Mouse (Mus musculus) embryonic facial prominence, embryonic 13.5 days (tissue): ENCODE measurements at regions not wholly inside any gene's neighbourhood (a gene's known extent, or its start where the extent isn't known, plus 50 kb on each side); places are given as distances from the start of the nearest gene placed in this dataset.

Experiments used
- ATAC-seq: fragments of 200-750 bp; cut with Nextera tagmentation; 2 replicates; pipeline ENCODE4 v1.8.0; 2017; ENCODE audit warnings: low read depth; ENCODE audit not compliant: insufficient number of reproducible peaks, insufficient read depth, low FRiP score, low TSS enrichment
- H3K27ac ChIP-seq: fragments of 300-500 bp; sonication (generic); 2 replicates; pipeline ENCODE4 v1.5.1; 2015; ENCODE audit warnings: moderate library complexity, mild to moderate bottlenecking, inconsistent platforms
- H3K27me3 ChIP-seq: fragments of 300-500 bp; sonication (generic); 2 replicates; pipeline ENCODE4 v1.6.1; 2015; ENCODE audit warnings: mild to moderate bottlenecking, inconsistent platforms
- H3K36me3 ChIP-seq: fragments of 300-500 bp; sonication (generic); 2 replicates; pipeline ENCODE4 v1.6.1; 2015; ENCODE audit warnings: mild to moderate bottlenecking, inconsistent platforms
- H3K4me1 ChIP-seq: fragments of 300-500 bp; sonication (generic); 2 replicates; pipeline ENCODE4 v1.6.1; 2015; ENCODE audit warnings: inconsistent platforms
- H3K4me2 ChIP-seq: fragments of 300-500 bp; sonication (generic); 2 replicates; pipeline ENCODE4 v1.6.1; 2015; ENCODE audit warnings: moderate library complexity, mild to moderate bottlenecking, inconsistent platforms
- H3K4me3 ChIP-seq: fragments of 300-500 bp; sonication (generic); 2 replicates; pipeline ENCODE4 v1.5.1; 2015; ENCODE audit warnings: mild to moderate bottlenecking, inconsistent platforms
- H3K9ac ChIP-seq: fragments of 300-500 bp; sonication (generic); 2 replicates; pipeline ENCODE4 v1.6.1; 2015; ENCODE audit warnings: mild to moderate bottlenecking, inconsistent platforms
- H3K9me3 ChIP-seq: fragments of 300-500 bp; sonication (generic); 2 replicates; pipeline ENCODE4 v1.6.1; 2016; ENCODE audit warnings: inconsistent platforms
- WGBS: fragments of 180-500 bp; shearing (Covaris S2); methylation state at CpG from one replicate; pipeline ENCODE4 v1.1.7; 2015; ENCODE audit warnings: mixed read lengths; 5-methylcytosine and 5-hydroxymethylcytosine counted together

GRCm38 (mm10) chr14:86441895-86442679 lies 698.9 kb downstream of the Diaph3 start:
- ATAC-seq, result no peak
- 84% methylated on average over 9 of the region's 9 CpGs for WGBS
- H3K36me3 ChIP-seq, result no peaks in the 10 kb centered on the region
- H3K27ac ChIP-seq, result no peak overlapping the region
- no peaks in the 10 kb centered on the region for H3K4me1 ChIP-seq
- no peak overlapping the region for H3K4me2 ChIP-seq
- H3K9ac ChIP-seq, result no peak overlapping the region
- no peaks in the 10 kb centered on the region for H3K9me3 ChIP-seq
- no peaks in the 10 kb centered on the region for H3K27me3 ChIP-seq
- no peak overlapping the region for H3K4me3 ChIP-seq

GRCm38 (mm10) chr14:86437383-86437782 lies 703.7 kb downstream of the Diaph3 start:
- ATAC-seq, result no peak
- Histone ChIP-seq H3K27ac (no peak overlapping the region), H3K4me3 (no peak overlapping the region), H3K9me3 (no peaks in the 10 kb centered on the region), H3K9ac (no peak overlapping the region), H3K27me3 (no peaks in the 10 kb centered on the region), H3K36me3 (no peaks in the 10 kb centered on the region), H3K4me1 (peaks cover 6% of the 10 kb centered on the region; the same call in 1 of the 2 replicates), H3K4me2 (no peak overlapping the region)
- 80% methylated on average over 3 of the region's 3 CpGs for WGBS

GRCm38 (mm10) chr14:86435345-86435744 lies 705.7 kb downstream of the Diaph3 start:
- Histone ChIP-seq H3K36me3 (no peaks in the 10 kb centered on the region), H3K27ac (no peak overlapping the region), H3K4me2 (no peak overlapping the region), H3K4me3 (no peak overlapping the region), H3K9ac (no peak overlapping the region), H3K9me3 (no peaks in the 10 kb centered on the region), H3K27me3 (no peaks in the 10 kb centered on the region), H3K4me1 (peaks cover 19% of the 10 kb centered on the region)
- 64% methylated on average over 2 of the region's 2 CpGs for WGBS
- ATAC-seq, result no peak

- no peak overlapping the region for H3K9ac ChIP-seq
- H3K9me3 ChIP-seq, result no peaks in the 10 kb centered on the region
- no peaks in the 10 kb centered on the region for H3K27me3 ChIP-seq
- no peak overlapping the region for H3K4me3 ChIP-seq
- H3K27ac ChIP-seq, result peak overlapping the region; percentile 80; the same call in 1 of the 2 replicates
- H3K4me2 ChIP-seq, result no peak overlapping the region
- no peak for ATAC-seq
- H3K36me3 ChIP-seq, result no peaks in the 10 kb centered on the region
- peaks cover 19% of the 10 kb centered on the region for H3K4me1 ChIP-seq
- WGBS, result 14% methylated on average over 6 of the region's 6 CpGs
These were observed 709.7 kb downstream of the Diaph3 start for GRCm38 (mm10) chr14:86431215-86431816.

GRCm38 (mm10) chr14:86421881-86422280 lies 719.2 kb downstream of the Diaph3 start:
- no peak for ATAC-seq
- 58% methylated on average over 5 of the region's 5 CpGs for WGBS

GRCm38 (mm10) chr14:86419959-86420598 lies 721.0 kb downstream of the Diaph3 start:
- Histone ChIP-seq H3K4me2 (no peak overlapping the region), H3K27me3 (no peaks in the 10 kb centered on the region), H3K4me3 (no peak overlapping the region), H3K9ac (no peak overlapping the region), H3K36me3 (no peaks in the 10 kb centered on the region), H3K27ac (no peak overlapping the region), H3K9me3 (no peaks in the 10 kb centered on the region), H3K4me1 (0 out of 2 replicates have a peak, but pooled peaks cover 6% of the 10 kb centered on the region)
- ATAC-seq, result no peak
- WGBS, result 58% methylated on average over 3 of the region's 3 CpGs

More at GRCm38 (mm10) chr14:86421881-86422280, 719.2 kb downstream of the Diaph3 start:
- H3K9ac ChIP-seq, result no peak overlapping the region
- no peak overlapping the region for H3K4me3 ChIP-seq
- no peaks in the 10 kb centered on the region for H3K27me3 ChIP-seq
- H3K4me2 ChIP-seq, result no peak overlapping the region
- 0 out of 2 replicates have a peak, but pooled peaks cover 6% of the 10 kb centered on the region for H3K4me1 ChIP-seq
- no peaks in the 10 kb centered on the region for H3K9me3 ChIP-seq
- no peak overlapping the region for H3K27ac ChIP-seq
- H3K36me3 ChIP-seq, result no peaks in the 10 kb centered on the region

GRCm38 (mm10) chr14:86396876-86397275 lies 744.2 kb downstream of the Diaph3 start:
- no peak for ATAC-seq
- H3K4me3 ChIP-seq, result no peak overlapping the region
- WGBS, result 86% methylated on average over 3 of the region's 3 CpGs

GRCm38 (mm10) chr14:86395951-86396361 lies 745.1 kb downstream of the Diaph3 start:
- 19% methylated on average over 9 of the region's 9 CpGs for WGBS

More at GRCm38 (mm10) chr14:86396876-86397275, 744.2 kb downstream of the Diaph3 start:
- Histone ChIP-seq H3K36me3 (no peaks in the 10 kb centered on the region), H3K4me2 (no peak overlapping the region), H3K27ac (no peak overlapping the region), H3K9ac (no peak overlapping the region), H3K27me3 (peaks cover 13% of the 10 kb centered on the region; the same call in 1 of the 2 replicates), H3K4me1 (peaks cover 12% of the 10 kb centered on the region; the same call in 1 of the 2 replicates), H3K9me3 (no peaks in the 10 kb centered on the region)

GRCm38 (mm10) chr14:86395531-86395930 lies 745.5 kb downstream of the Diaph3 start:
- 0 out of 2 replicates have a peak overlapping the region, but pooled peaks have one; percentile 6 for H3K4me3 ChIP-seq
- 18% methylated on average over 10 of the region's 10 CpGs for WGBS
- H3K36me3 ChIP-seq, result no peaks in the 10 kb centered on the region
- H3K9ac ChIP-seq, result no peak overlapping the region; the same call in 1 of the 2 replicates
- peaks cover 12% of the 10 kb centered on the region; the same call in 1 of the 2 replicates for H3K4me1 ChIP-seq
- H3K27me3 ChIP-seq, result peaks cover 13% of the 10 kb centered on the region; the same call in 1 of the 2 replicates
- H3K4me2 ChIP-seq, result peak overlapping the region; percentile 37
- no peak for ATAC-seq
- no peaks in the 10 kb centered on the region for H3K9me3 ChIP-seq
- H3K27ac ChIP-seq, result no peak overlapping the region

More at GRCm38 (mm10) chr14:86395951-86396361, 745.1 kb downstream of the Diaph3 start:
- H3K4me2 ChIP-seq, result peak overlapping the region; percentile 37
- H3K9ac ChIP-seq, result no peak overlapping the region; the same call in 1 of the 2 replicates
- H3K27ac ChIP-seq, result no peak overlapping the region
- no peaks in the 10 kb centered on the region for H3K9me3 ChIP-seq
- H3K4me1 ChIP-seq, result peaks cover 12% of the 10 kb centered on the region; the same call in 1 of the 2 replicates
- 0 out of 2 replicates have a peak overlapping the region, but pooled peaks have one; percentile 6 for H3K4me3 ChIP-seq
- H3K36me3 ChIP-seq, result no peaks in the 10 kb centered on the region
- no peak for ATAC-seq
- H3K27me3 ChIP-seq, result peaks cover 13% of the 10 kb centered on the region; the same call in 1 of the 2 replicates

GRCm38 (mm10) chr14:86395068-86395467 lies 746.0 kb downstream of the Diaph3 start:
- peaks cover 13% of the 10 kb centered on the region; the same call in 1 of the 2 replicates for H3K27me3 ChIP-seq
- no peak overlapping the region for H3K27ac ChIP-seq
- no peaks in the 10 kb centered on the region for H3K9me3 ChIP-seq
- peak overlapping the region; percentile 37; the same call in 1 of the 2 replicates for H3K4me2 ChIP-seq
- H3K36me3 ChIP-seq, result no peaks in the 10 kb centered on the region
- H3K9ac ChIP-seq, result no peak overlapping the region
- 52% methylated on average over 7 of the region's 7 CpGs for WGBS
- no peak overlapping the region for H3K4me3 ChIP-seq
- no peak for ATAC-seq
- peaks cover 12% of the 10 kb centered on the region; the same call in 1 of the 2 replicates for H3K4me1 ChIP-seq

- WGBS, result 57% methylated on average over 6 of the region's 6 CpGs
- H3K36me3 ChIP-seq, result no peaks in the 10 kb centered on the region
- H3K4me3 ChIP-seq, result no peak overlapping the region
- no peak overlapping the region for H3K9ac ChIP-seq
- no peak for ATAC-seq
- no peaks in the 10 kb centered on the region for H3K4me1 ChIP-seq
- no peak overlapping the region for H3K27ac ChIP-seq
- H3K9me3 ChIP-seq, result no peaks in the 10 kb centered on the region
- H3K27me3 ChIP-seq, result no peaks in the 10 kb centered on the region
- no peak overlapping the region for H3K4me2 ChIP-seq
These were observed 755.9 kb downstream of the Diaph3 start for GRCm38 (mm10) chr14:86385136-86385535.
